Comparison of ENCODE assay signal across 12 mouse cellular contexts in genomic region chr3:51860458-51860857, GRCm38 (mm10).
"Had no signal": no experiment of that assay in that cellular context is flagged by ENCODE, and none has a peak within 500 bp of the region (broad histone marks: within the 10 kb centered on the region; RNA-seq: fewer than 3 reads in every experiment).

No protein-coding gene starts in this region.

- H3K9me3 ChIP-seq: limb, embryonic 13.5 days; midbrain, embryonic 12.5 days; neural tube, embryonic 13.5 days had no signal

- H3K27me3 ChIP-seq: limb, embryonic 13.5 days; midbrain, embryonic 12.5 days; neural tube, embryonic 13.5 days had no signal

- H3K27ac ChIP-seq: layer of hippocampus, adult 2 months; limb, embryonic 13.5 days; liver, embryonic 14.5 days; midbrain, embryonic 12.5 days had no signal

- H3K9ac ChIP-seq: limb, embryonic 13.5 days; liver, embryonic 14.5 days; midbrain, embryonic 12.5 days; neural tube, embryonic 13.5 days had no signal

- H3K4me2 ChIP-seq: limb, embryonic 13.5 days; midbrain, embryonic 12.5 days; neural tube, embryonic 13.5 days had no signal

- DNase-seq: kidney, adult 8-10 months; kidney, postnatal 25 days; left cerebral cortex, postnatal 4 days; lung, adult 18-20 months; lung, postnatal 14 days; right cerebral cortex, postnatal 14 days had no signal

- ATAC-seq: midbrain, embryonic 16.5 days had no signal

- H3K4me3 ChIP-seq: layer of hippocampus, adult 2 months; limb, embryonic 13.5 days; midbrain, embryonic 12.5 days; neural tube, embryonic 13.5 days had no signal
